In the genomic region with DNA sequence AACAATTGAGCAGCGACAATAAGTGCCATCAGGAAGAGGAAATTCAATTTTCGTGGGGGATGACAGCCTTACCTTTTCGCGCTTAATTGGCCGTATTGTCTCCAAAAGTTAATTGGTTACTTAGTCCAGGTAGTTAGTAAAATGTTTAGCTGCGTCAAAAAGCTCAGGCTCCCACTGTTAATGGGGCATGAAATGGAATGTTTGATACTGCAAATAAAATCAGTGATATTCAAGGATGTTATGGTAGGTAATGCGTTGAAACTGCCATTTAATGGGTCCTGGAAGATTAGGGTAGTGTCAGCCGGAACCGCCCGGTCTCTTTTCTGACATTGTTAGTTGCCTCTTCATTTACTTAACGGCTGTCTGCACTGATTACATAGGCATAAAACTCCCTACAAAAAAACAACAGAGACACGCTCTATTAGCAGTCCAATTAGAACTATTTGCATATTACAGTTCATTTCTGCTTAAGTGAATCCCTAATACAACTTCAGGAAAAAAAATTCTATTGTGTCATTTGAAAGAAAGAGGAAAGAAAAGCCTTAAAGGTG, we compare ENCODE assay signal across 19 mouse cellular contexts.
A peak's percentile ranks its signal among the peaks of the same experiment; 100 is the strongest.
DNase-seq lines count a peak whose midpoint lies in the region; ATAC-seq and TF ChIP-seq lines count a peak whose summit lies in the region.
"Had no signal": no experiment of that assay in that cellular context is flagged by ENCODE, and none has a peak within 500 bp of the region (broad histone marks: within the 10 kb centered on the region; RNA-seq: fewer than 3 reads in every experiment).

No protein-coding gene starts in this region.

- H3K27me3 ChIP-seq in forebrain, embryonic 14.5 days (replicated peaks; ENCODE audit: control insufficient read depth, insufficient read depth, low read length) = no peaks in the 10 kb centered on the region
- H3K27me3 ChIP-seq in forebrain, embryonic 16.5 days (replicated peaks; ENCODE audit: control insufficient read depth, insufficient read depth, low read length) = no peaks in the 10 kb centered on the region
- H3K27me3 ChIP-seq in Patski = peaks cover 4% of the 10 kb centered on the region
- no peaks in the 10 kb centered on the region for H3K27me3 ChIP-seq in neural tube, embryonic 14.5 days (ENCODE audit: control insufficient read depth, insufficient read depth, low read length)
- H3K27me3 ChIP-seq: limb, embryonic 13.5 days had no signal

- WGBS in forebrain, embryonic 14.5 days = 24% methylated on average over 12 of the region's 12 CpGs
- WGBS in forebrain, embryonic 16.5 days = 24% methylated on average over 12 of the region's 12 CpGs
- 28% methylated on average over 12 of the region's 12 CpGs for WGBS in neural tube, embryonic 14.5 days

- in situ Hi-C loops in Patski (cut with MboI; ENCODE audit: low pct_unique_long_range_greater_than_20kb) = no loop called here

- POLR2A ChIA-PET in Patski (lab: Charles Lee) = no interaction called here

- no peak overlapping the region for H3K27ac ChIP-seq in forebrain, embryonic 14.5 days (ENCODE audit: low read depth, low read length)
- H3K27ac ChIP-seq in forebrain, embryonic 16.5 days (ENCODE audit: low read length) = no peak overlapping the region
- no peak overlapping the region for H3K27ac ChIP-seq in neural tube, embryonic 14.5 days (ENCODE audit: low read depth, low read length)
- H3K27ac ChIP-seq: limb, embryonic 13.5 days; liver, embryonic 14.5 days had no signal

- no peak for TF ChIP-seq CTCF in Patski (IDR thresholded peaks at IDR 0.05)

- 0 out of 2 replicates have a peak, but pooled peaks have one; percentile 38 for ATAC-seq in forebrain, embryonic 14.5 days
- ATAC-seq in forebrain, embryonic 16.5 days = no peak
- peak; percentile 49 for ATAC-seq in Patski
- ATAC-seq in neural tube, embryonic 14.5 days (ENCODE audit: low read depth) = peak; percentile 81
- ATAC-seq: activated CD4-positive, CD25-positive, alpha-beta regulatory T cell, adult 4 months; intestine, postnatal 0 days; lung, postnatal 0 days; midbrain, embryonic 16.5 days had no signal

- CTCF ChIA-PET in Patski (lab: Charles Lee) = interaction anchor here (1.4 kb wide), 1 partner anchor 9 kb away, joined by 3 read pairs; no protein-coding TSS in a partner anchor

- H3K4me3 ChIP-seq in forebrain, embryonic 14.5 days (ENCODE audit: low read depth, low read length) = no peak overlapping the region
- H3K4me3 ChIP-seq in forebrain, embryonic 16.5 days (replicated peaks; ENCODE audit: low read length) = no peak overlapping the region
- no peak overlapping the region for H3K4me3 ChIP-seq in neural tube, embryonic 14.5 days (ENCODE audit: low read depth, low read length)
- H3K4me3 ChIP-seq: limb, embryonic 13.5 days had no signal

- DNase-seq in forebrain, embryonic 14.5 days (ENCODE audit: low spot score) = peak; percentile 16
- peak; percentile 12 for DNase-seq in Patski (ENCODE audit: low read depth, low spot score)
- DNase-seq in kidney, adult 9 months = peak; percentile 56
- DNase-seq in lung, postnatal 10 days = no peak
- DNase-seq in layer of hippocampus, adult 11-12 months (ENCODE audit: low spot score) = no peak
- DNase-seq: adrenal gland, postnatal 14 days; cerebellum, adult 18-20 months; cerebellum, postnatal 36 days; gastrocnemius, postnatal 25 days; heart, postnatal 4 days; thymus, postnatal 4 days had no signal

- H3K9me3 ChIP-seq in forebrain, embryonic 14.5 days (replicated peaks; ENCODE audit: control insufficient read depth, low read length) = no peaks in the 10 kb centered on the region
- no peaks in the 10 kb centered on the region for H3K9me3 ChIP-seq in forebrain, embryonic 16.5 days (ENCODE audit: control insufficient read depth, low read length)
- H3K9me3 ChIP-seq in neural tube, embryonic 14.5 days (ENCODE audit: control insufficient read depth, low read length) = no peaks in the 10 kb centered on the region
- H3K9me3 ChIP-seq: limb, embryonic 13.5 days had no signal

- H3K4me2 ChIP-seq in forebrain, embryonic 14.5 days (ENCODE audit: low read length) = no peak overlapping the region
- no peak overlapping the region for H3K4me2 ChIP-seq in forebrain, embryonic 16.5 days (ENCODE audit: low read length)
- no peak overlapping the region for H3K4me2 ChIP-seq in neural tube, embryonic 14.5 days (ENCODE audit: low read depth, low read length)
- H3K4me2 ChIP-seq: limb, embryonic 13.5 days had no signal

- H3K36me3 ChIP-seq in forebrain, embryonic 14.5 days (ENCODE audit: control insufficient read depth, insufficient read depth, low read length) = no peaks in the 10 kb centered on the region
- no peaks in the 10 kb centered on the region for H3K36me3 ChIP-seq in forebrain, embryonic 16.5 days (ENCODE audit: control insufficient read depth, insufficient read depth)
- no peaks in the 10 kb centered on the region for H3K36me3 ChIP-seq in neural tube, embryonic 14.5 days (ENCODE audit: control insufficient read depth, insufficient read depth, low read length)
- H3K36me3 ChIP-seq: limb, embryonic 13.5 days had no signal

- no peak overlapping the region for H3K9ac ChIP-seq in forebrain, embryonic 14.5 days (ENCODE audit: low read length)
- no peak overlapping the region for H3K9ac ChIP-seq in forebrain, embryonic 16.5 days (replicated peaks; ENCODE audit: low read depth, low read length)
- no peak overlapping the region for H3K9ac ChIP-seq in neural tube, embryonic 14.5 days (replicated peaks; ENCODE audit: low read depth, low read length)
- H3K9ac ChIP-seq: limb, embryonic 13.5 days; liver, embryonic 14.5 days had no signal

- peaks cover 8% of the 10 kb centered on the region for H3K4me1 ChIP-seq in forebrain, embryonic 14.5 days (ENCODE audit: control insufficient read depth, insufficient read depth, low read length)
- peaks cover 4% of the 10 kb centered on the region for H3K4me1 ChIP-seq in forebrain, embryonic 16.5 days (replicated peaks; ENCODE audit: control insufficient read depth, insufficient read depth, low read length)
- H3K4me1 ChIP-seq in neural tube, embryonic 14.5 days (ENCODE audit: control insufficient read depth, insufficient read depth, low read length) = no peaks in the 10 kb centered on the region

Comparison
In these comparisons a context has a peak if more than half of its experiments do, and no peak if none do; other contexts are left out.
1. DNase-seq: peak in forebrain, embryonic 14.5 days (single experiment), Patski (single experiment) and kidney, adult 9 months (single experiment); none in lung, postnatal 10 days (single experiment) and layer of hippocampus, adult 11-12 months (single experiment).